Mouse (Mus musculus) neural tube, embryonic 14.5 days (tissue): Measurements from ENCODE around the gene Abcc5. TPM values are rescaled to one million over a fixed set of nuclear protein-coding genes. Genes with fewer than 3 reads are reported as not detected.

ENCODE experiments used
- ATAC-seq: fragments of 200-750 bp; cut with Nextera tagmentation; 2 replicates; pipeline ENCODE4 v1.8.0; 2017; ENCODE audit warnings: low read depth, mild to moderate bottlenecking, moderate TSS enrichment, moderate library complexity
- H3K27ac ChIP-seq: fragments of 300-500 bp; sonication (generic); 2 replicates; pipeline ENCODE4 v1.5.1; 2014; ENCODE audit warnings: low read depth, mild to moderate bottlenecking, control low read depth, low read length, moderate library complexity, mixed read lengths
- H3K27me3 ChIP-seq: fragments of 300-500 bp; sonication (generic); 2 replicates; pipeline ENCODE4 v1.6.1; 2014; ENCODE audit warnings: low read length; ENCODE audit not compliant: control insufficient read depth, insufficient read depth
- H3K36me3 ChIP-seq: fragments of 300-500 bp; sonication (generic); 2 replicates; pipeline ENCODE4 v1.6.1; 2014; ENCODE audit warnings: low read length, mixed read lengths; ENCODE audit not compliant: control insufficient read depth, insufficient read depth
- H3K4me1 ChIP-seq: fragments of 300-500 bp; sonication (generic); 2 replicates; pipeline ENCODE4 v1.6.1; 2014; ENCODE audit warnings: low read length; ENCODE audit not compliant: control insufficient read depth, insufficient read depth
- H3K4me2 ChIP-seq: fragments of 300-500 bp; sonication (generic); 2 replicates; pipeline ENCODE4 v1.6.1; 2014; ENCODE audit warnings: mild to moderate bottlenecking, low read depth, low read length, control low read depth
- H3K4me3 ChIP-seq: fragments of 300-500 bp; sonication (generic); 2 replicates; pipeline ENCODE4 v1.5.1; 2014; ENCODE audit warnings: low read depth, low read length, control low read depth, mixed read lengths
- H3K9ac ChIP-seq: fragments of 300-500 bp; sonication (generic); replicated peaks from 2 replicates; pipeline ENCODE4 v1.6.1; 2014; ENCODE audit warnings: low read depth, mild to moderate bottlenecking, control low read depth, low read length, mixed read lengths
- H3K9me3 ChIP-seq: fragments of 300-500 bp; sonication (generic); 2 replicates; pipeline ENCODE4 v1.6.1; 2016; ENCODE audit warnings: low read length; ENCODE audit not compliant: control insufficient read depth
- WGBS: fragments of 180-500 bp; shearing (Covaris S2); extraction: QIAGEN DNeasy Blood & Tissue Kit; methylation state at CpG from one replicate; pipeline ENCODE4 v1.1.7; 2014; 5-methylcytosine and 5-hydroxymethylcytosine counted together
- polyA plus RNA-seq: library from polyadenylated mRNA; unstranded; fragments of >200 nt; fragmentation: Nextera tagmentation; extraction: Ambion mirVana; gene quantifications from 2 replicates; pipeline ENCODE4 v1.2.1, GENCODE M21; 2014

Abcc5 gene
- polyA plus RNA-seq, 1 experiment from 2014 or later = 173 TPM

DNA sequence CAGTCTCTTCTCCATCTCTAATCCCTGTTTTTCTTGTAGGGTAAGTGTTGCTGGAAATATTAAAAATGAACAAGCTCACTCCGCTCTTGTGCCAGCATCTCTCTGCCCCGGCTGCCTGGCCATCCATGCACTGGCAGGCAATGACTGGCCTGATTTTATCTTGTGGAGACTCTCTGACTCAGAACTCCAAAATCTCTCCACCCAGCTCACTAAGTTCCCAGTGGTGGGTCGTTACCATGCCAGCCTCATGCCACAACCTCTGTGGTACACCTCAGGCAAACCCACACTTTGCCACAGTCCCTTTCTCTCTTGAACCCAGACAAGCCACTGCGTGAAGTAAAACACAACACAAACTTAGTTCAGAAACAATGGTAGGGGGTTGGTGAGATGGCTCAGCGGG is 3.1 kb upstream of the Abcc5 start:
- Histone ChIP-seq H3K9ac (no peak overlapping the region), H3K4me2 (no peak overlapping the region), H3K4me3 (no peak overlapping the region), H3K9me3 (no peaks in the 10 kb centered on the region), H3K36me3 (no peaks in the 10 kb centered on the region), H3K4me1 (peaks cover 11% of the 10 kb centered on the region), H3K27me3 (no peaks in the 10 kb centered on the region), H3K27ac (no peak overlapping the region)
- WGBS = 94% methylated on average over 5 of the region's 5 CpGs
- no peak for ATAC-seq

- H3K4me2 ChIP-seq = no peak overlapping the region
Measured at GRCm38 (mm10) chr16:20427566-20427965, 1.4 kb upstream of the Abcc5 start.

DNA sequence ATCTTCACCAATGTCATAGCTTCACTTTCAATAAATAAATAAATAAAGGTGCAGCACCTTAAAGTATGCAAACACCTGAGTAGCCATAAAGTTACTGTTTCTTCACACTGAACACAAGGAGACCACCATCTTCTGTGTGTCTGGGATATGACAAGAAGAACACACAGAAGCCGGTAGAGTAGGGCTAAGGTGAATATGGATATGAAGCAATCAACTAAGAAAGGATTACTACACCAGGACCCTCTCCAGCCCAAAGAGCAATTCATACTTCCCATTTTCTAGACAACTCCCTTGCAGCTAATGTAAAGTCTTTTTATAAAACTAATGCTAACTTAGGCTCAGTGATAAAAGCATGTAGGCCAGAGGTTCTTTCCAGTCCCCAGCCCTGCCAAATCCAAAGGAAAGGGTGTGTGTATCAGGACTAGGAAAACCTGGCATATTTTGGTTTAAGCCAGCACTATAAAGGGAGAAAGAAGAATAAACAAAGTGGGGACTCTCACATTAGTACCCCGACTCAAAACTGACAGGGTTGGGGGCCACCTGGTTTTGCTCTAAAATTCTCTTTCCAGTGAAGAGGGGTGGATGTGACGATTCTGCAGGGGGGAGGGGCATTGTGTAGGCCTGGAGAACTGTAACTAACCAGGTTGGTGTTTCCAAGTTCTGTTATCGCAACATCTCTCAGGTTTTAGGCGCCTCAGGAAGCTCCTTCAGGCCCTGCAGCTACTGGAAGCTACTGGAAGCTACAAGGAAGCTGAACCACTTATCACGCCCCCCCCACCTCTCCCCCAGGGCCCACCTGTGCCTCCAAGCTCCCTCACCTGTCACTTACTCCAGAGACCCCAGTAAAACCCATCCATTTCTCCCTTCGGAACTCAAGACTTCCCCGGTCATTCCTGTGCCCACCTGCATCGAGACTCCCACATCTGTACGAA is 1.2 kb downstream of the Abcc5 start:
- Histone ChIP-seq H3K36me3 (peaks cover 12% of the 10 kb centered on the region; the same call in 1 of the 2 replicates), H3K27ac (no peak overlapping the region; the same call in 1 of the 2 replicates), H3K4me3 (peak overlapping the region; percentile 74), H3K27me3 (no peaks in the 10 kb centered on the region), H3K9ac (peak overlapping the region; percentile 74), H3K4me1 (peaks cover 11% of the 10 kb centered on the region), H3K9me3 (no peaks in the 10 kb centered on the region), H3K4me2 (peak overlapping the region; percentile 80)
- 0 out of 2 replicates have a peak, but pooled peaks have one; percentile 1 for ATAC-seq
- 56% methylated on average over 10 of the region's 10 CpGs for WGBS

More at GRCm38 (mm10) chr16:20427566-20427965, 1.4 kb upstream of the Abcc5 start:
- Histone ChIP-seq H3K9ac (no peak overlapping the region), H3K27ac (no peak overlapping the region), H3K36me3 (no peaks in the 10 kb centered on the region), H3K9me3 (no peaks in the 10 kb centered on the region), H3K4me3 (no peak overlapping the region), H3K27me3 (no peaks in the 10 kb centered on the region), H3K4me1 (peaks cover 11% of the 10 kb centered on the region)
- no peak for ATAC-seq
- 82% methylated on average over 4 of the region's 4 CpGs for WGBS

DNA sequence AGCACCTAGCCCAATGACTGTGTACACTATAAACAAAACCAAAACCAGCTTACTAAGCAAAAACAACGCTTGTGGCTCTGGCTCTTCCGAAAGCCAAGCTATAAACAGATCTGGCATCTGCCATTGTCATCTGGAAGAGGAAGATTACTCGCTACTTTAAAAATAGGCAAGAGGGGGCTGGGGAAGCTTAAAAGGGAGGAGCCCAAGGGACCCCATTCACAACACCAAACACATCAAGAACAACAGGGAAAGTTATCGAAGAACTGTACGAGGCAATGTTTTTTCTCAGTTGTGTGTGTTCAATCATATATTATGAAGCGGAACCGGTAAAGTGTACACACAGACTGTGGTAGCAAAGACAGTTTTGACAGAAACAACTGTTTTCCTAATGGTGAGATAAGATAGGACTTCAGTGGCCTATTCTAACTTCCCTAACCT is 1.9 kb downstream of the Abcc5 start:
- Histone ChIP-seq H3K27me3 (no peaks in the 10 kb centered on the region), H3K27ac (no peak overlapping the region), H3K4me1 (peaks cover 11% of the 10 kb centered on the region), H3K4me2 (no peak overlapping the region; the same call in 1 of the 2 replicates), H3K4me3 (no peak overlapping the region), H3K9me3 (no peaks in the 10 kb centered on the region), H3K36me3 (peaks cover 12% of the 10 kb centered on the region; the same call in 1 of the 2 replicates), H3K9ac (no peak overlapping the region)
- ATAC-seq = no peak
- WGBS = 88% methylated on average over 7 of the region's 7 CpGs

- ATAC-seq = no peak
- Histone ChIP-seq H3K9ac (no peak overlapping the region), H3K36me3 (peaks cover 12% of the 10 kb centered on the region; the same call in 1 of the 2 replicates), H3K4me3 (no peak overlapping the region), H3K27me3 (no peaks in the 10 kb centered on the region), H3K27ac (no peak overlapping the region), H3K4me2 (no peak overlapping the region), H3K9me3 (no peaks in the 10 kb centered on the region), H3K4me1 (peaks cover 11% of the 10 kb centered on the region)
- WGBS = 89% methylated on average over 6 of the region's 6 CpGs
Measured at GRCm38 (mm10) chr16:20422938-20423730, 3.1 kb downstream of the Abcc5 start.

GRCm38 (mm10) chr16:20418054-20418453 is 8.1 kb downstream of the Abcc5 start:
- Histone ChIP-seq H3K4me1 (no peaks in the 10 kb centered on the region), H3K4me3 (no peak overlapping the region), H3K4me2 (no peak overlapping the region), H3K9me3 (no peaks in the 10 kb centered on the region), H3K9ac (no peak overlapping the region), H3K27me3 (no peaks in the 10 kb centered on the region), H3K36me3 (peaks cover 12% of the 10 kb centered on the region; the same call in 1 of the 2 replicates), H3K27ac (no peak overlapping the region)
- 94% methylated on average over 2 of the region's 2 CpGs for WGBS
- ATAC-seq = no peak

DNA sequence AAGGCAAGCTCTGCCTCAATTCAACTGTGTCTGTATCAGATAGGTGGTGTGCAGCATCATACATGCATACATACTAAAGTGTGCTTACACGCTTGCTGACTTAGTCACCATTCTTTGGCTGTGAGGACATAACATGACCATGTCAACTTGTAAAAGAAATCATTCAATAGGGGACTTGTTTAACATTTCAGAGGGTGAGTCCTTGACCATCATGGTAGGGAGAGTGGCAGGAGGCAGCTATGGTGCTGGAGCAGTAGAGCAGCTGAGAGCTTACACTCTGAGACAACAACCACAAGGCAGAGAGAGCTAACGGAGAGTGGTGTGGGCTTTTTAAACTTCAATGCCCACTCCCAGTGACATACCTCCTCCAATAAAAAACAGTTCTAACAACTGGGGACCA is 9.9 kb downstream of the Abcc5 start:
- Histone ChIP-seq H3K27me3 (no peaks in the 10 kb centered on the region), H3K27ac (no peak overlapping the region), H3K4me1 (no peaks in the 10 kb centered on the region), H3K9me3 (no peaks in the 10 kb centered on the region), H3K36me3 (peaks cover 5% of the 10 kb centered on the region; the same call in 1 of the 2 replicates), H3K4me3 (no peak overlapping the region), H3K4me2 (no peak overlapping the region), H3K9ac (no peak overlapping the region)
- WGBS = 88% methylated on average over 2 of the region's 2 CpGs
- no peak for ATAC-seq

DNA sequence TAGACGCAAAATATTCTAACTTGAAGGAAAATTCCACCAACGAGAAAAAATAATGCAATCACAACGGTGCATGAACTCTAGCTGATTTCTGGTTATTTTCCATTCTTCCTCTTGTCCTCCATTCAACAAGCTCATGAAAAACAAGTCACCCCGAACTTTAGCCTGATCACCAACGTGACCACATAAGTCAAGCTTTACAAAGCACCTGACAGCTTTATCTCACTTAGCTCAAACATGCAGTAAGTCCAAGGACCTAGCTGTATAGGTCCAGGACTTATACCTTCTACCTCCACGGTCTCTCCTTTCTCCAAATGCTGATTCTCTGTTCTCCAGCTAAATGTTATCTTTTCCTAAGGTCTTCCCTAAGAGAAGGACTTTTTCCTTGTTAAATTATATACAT is 10.4 kb downstream of the Abcc5 start:
- Histone ChIP-seq H3K27me3 (no peaks in the 10 kb centered on the region), H3K4me2 (no peak overlapping the region), H3K4me1 (no peaks in the 10 kb centered on the region), H3K36me3 (0 out of 2 replicates have a peak, but pooled peaks cover under 1% of the 10 kb centered on the region), H3K27ac (no peak overlapping the region), H3K9ac (no peak overlapping the region), H3K9me3 (no peaks in the 10 kb centered on the region), H3K4me3 (no peak overlapping the region)
- no peak for ATAC-seq
- 76% methylated on average over 6 of the region's 6 CpGs for WGBS
